Mouse (Mus musculus): Measurements from ENCODE around the gene Abt1.
A peak's percentile ranks its signal among the peaks of the same experiment; 100 is the strongest.

The Abt1 gene

DNA sequence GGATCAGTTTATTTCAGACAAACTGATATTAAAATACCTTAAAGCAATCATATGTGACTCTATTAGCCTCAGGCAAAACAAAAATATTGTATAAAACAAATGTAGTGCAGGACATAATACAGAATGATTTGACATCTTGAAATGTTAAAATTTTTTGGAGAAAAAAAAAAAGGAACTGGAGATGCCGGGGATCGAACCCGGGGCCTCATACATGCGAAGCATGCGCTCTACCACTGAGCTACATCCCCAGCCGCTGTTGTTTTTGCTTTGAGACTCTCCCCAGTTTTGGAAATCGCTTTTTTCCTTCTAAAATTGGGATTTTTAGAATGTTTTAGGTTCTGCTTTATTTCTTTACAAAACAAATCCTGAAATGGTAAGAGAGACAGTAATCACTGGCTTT is 14.9 kb upstream of the Abt1 start:
- DNase-seq (ENCODE audit: low read depth, low spot score) = no peak

DNA sequence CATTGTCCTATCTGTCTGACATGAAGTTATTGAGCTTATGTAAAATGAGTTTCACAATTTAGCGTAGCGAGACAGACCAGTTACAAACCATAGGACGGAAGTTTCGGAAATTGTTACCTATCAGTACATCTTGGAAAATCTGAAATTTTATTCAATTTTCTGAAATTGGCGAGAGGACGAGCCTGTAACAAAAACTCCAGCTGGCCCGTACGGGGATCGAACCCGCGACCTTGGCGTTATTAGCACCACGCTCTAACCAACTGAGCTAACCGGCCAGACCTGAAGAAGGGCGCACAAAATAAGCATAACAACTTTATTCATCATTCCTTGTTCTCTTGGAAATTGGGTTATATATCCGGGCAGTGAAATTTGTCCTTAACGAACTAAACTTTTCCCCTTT is 14.2 kb upstream of the Abt1 start:
- peak; percentile 88 for DNase-seq (ENCODE audit: low read depth, low spot score)

- no peak for DNase-seq (ENCODE audit: low read depth, low spot score)
Measured at GRCm38 (mm10) chr13:23436861-23437822, 13.5 kb upstream of the Abt1 start.

DNA sequence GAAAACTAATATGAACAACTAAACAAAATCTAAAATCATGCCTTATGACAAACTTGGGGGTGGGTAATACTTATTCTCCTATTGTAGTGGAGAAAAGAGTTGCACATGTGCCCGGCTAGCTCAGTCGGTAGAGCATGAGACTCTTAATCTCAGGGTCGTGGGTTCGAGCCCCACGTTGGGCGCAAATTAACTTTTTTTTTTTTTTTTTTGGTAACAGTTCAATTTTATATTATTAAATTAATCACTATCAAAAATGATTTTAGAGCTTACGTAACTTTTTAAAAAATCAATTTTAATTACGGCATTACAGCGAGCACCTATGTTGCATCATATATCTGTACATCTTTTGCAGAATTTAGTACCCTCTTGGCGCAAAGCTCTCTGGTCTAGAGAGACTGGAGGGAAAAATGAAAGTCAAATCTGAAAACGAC is 12.6 kb upstream of the Abt1 start:
- DNase-seq (ENCODE audit: low read depth, low spot score) = no peak

- DNase-seq (ENCODE audit: low read depth, low spot score) = no peak
Measured at GRCm38 (mm10) chr13:23435676-23436075, 12.0 kb upstream of the Abt1 start.

GRCm38 (mm10) chr13:23435241-23435640 is 11.6 kb upstream of the Abt1 start:
- no peak for DNase-seq (ENCODE audit: low read depth, low spot score)

GRCm38 (mm10) chr13:23434426-23434825 is 10.8 kb upstream of the Abt1 start:
- DNase-seq (ENCODE audit: low read depth, low spot score) = no peak

GRCm38 (mm10) chr13:23433801-23434200 is 10.1 kb upstream of the Abt1 start:
- no peak for DNase-seq (ENCODE audit: low read depth, low spot score)

DNA sequence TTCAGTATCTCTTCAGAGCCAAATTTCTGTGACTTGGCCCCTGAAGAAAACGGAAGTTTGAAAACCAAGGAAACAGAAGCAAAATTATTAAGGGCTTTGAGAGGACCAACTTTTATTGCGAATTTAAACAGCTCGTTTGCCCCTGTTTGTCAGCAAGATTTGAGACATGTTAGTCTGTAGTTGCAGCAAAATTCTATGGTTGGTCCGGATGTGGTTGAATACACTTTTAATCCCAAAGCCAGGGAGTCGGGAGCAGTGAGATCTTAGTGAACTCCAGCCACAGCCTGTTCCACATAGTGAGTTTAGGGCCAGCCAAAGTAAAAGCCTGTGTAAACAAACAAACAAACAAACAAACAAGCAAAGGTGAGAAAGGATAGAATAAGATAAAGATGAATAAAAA is 9.5 kb upstream of the Abt1 start:
- no peak for DNase-seq (ENCODE audit: low read depth, low spot score)

GRCm38 (mm10) chr13:23432562-23433201 is 9.0 kb upstream of the Abt1 start:
- DNase-seq (ENCODE audit: low read depth, low spot score) = peak; percentile 99

- peak; percentile 94 for DNase-seq (ENCODE audit: low read depth, low spot score)
Measured at GRCm38 (mm10) chr13:23431351-23431771, 7.7 kb upstream of the Abt1 start.

- peak; percentile 80 for DNase-seq (ENCODE audit: low read depth, low spot score)
Measured at GRCm38 (mm10) chr13:23430734-23431133, 7.1 kb upstream of the Abt1 start.

GRCm38 (mm10) chr13:23429771-23430380 is 6.2 kb upstream of the Abt1 start:
- DNase-seq (ENCODE audit: low read depth, low spot score) = no peak

- DNase-seq (ENCODE audit: low read depth, low spot score) = no peak
Measured at GRCm38 (mm10) chr13:23428166-23428993, 4.7 kb upstream of the Abt1 start.

GRCm38 (mm10) chr13:23427401-23427910 is 3.8 kb upstream of the Abt1 start:
- DNase-seq (ENCODE audit: low read depth, low spot score) = no peak

DNA sequence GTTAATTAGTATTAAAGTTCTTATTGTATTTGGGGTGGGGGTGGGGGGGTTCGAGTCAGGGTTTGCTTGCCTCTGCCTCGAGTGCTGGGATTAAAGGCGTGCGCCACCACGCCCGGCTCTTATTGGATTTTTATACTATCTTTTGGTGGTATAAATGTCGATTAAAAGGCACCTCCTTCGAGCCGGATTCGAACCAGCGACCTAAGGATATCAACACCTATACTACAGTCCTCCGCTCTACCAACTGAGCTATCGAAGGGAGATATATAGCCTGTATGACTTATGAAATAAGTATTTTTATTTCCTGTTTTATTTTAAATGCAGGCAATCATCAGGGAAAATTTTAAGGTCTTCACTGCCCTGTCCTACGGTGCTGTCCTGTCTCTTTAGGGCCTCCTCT is 3.3 kb upstream of the Abt1 start:
- DNase-seq (ENCODE audit: low read depth, low spot score) = no peak

DNA sequence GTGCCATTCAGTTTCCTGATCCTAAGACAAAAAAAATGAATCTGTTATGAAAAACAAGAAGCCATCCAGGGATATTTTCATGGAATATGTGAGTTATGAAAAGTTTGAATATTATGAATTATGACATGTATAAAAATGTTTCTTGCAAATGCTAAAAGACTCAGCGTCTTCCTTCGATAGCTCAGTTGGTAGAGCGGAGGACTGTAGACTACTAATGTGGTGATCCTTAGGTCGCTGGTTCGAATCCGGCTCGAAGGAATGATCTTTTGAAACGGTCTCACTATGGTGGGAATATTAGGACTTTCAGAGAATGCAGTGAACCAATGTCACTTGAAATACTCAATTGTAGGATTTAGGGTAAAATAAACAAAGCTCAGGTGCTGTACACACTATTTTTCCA is 2.7 kb upstream of the Abt1 start:
- DNase-seq (ENCODE audit: low read depth, low spot score) = peak; percentile 81

DNA sequence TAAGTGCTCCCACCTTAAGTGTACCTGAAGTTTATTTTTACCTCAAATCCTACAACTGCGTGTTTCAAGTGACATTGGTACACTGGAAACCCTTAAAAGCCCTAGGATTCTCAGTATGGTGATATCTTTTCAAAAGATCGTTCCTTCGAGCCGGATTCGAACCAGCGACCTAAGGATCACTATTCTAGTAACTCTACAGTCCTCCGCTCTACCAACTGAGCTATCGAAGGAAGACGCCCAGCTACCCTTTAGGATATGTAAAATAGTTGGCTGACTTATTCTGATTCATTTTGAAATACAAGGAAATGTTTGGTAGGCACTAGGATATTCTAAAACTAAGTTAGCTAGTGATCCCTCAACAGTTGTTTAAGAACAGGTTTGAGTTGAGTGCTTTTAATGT is 1.8 kb upstream of the Abt1 start:
- peak; percentile 87 for DNase-seq (ENCODE audit: low read depth, low spot score)

DNA sequence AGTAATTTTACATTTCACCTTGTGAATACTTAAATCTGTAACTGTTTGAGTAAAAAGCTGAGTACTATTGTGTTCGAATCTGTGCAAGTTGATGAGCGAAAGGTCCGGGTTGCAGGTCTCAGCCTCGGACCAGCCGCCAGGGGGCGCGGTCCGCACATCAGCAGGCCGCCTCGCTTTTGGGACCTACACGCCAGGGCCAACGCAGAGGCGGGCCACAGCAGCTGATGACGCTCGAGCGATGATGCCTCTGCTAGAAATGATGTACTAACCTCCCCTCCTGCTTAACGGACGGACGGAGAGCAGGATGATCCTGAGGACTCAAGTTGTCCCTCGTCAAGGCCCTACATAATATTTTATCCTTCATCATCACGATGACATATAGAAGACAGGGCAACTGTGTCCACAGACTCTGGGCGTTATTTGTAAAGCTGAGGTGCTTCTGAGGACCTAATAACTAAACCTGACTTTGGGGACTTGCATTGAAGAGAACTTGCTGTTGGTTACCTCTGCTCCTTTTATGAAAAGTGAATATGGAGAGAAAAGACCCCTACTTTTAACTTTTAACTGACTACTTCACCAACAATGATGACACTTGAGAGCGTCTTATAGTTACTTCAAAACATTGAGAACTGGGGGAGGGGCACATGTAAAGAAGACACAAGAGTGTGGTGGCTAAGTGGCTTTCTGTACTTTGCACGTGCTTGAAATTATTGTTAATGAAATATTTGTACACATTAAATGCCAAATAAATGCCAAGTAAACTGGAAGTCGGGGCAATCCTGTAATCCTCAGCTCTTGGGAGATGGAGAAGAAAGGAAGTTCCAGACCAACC is 1.0 kb upstream of the Abt1 start:
- peak; percentile 95 for DNase-seq (ENCODE audit: low read depth, low spot score)

DNA sequence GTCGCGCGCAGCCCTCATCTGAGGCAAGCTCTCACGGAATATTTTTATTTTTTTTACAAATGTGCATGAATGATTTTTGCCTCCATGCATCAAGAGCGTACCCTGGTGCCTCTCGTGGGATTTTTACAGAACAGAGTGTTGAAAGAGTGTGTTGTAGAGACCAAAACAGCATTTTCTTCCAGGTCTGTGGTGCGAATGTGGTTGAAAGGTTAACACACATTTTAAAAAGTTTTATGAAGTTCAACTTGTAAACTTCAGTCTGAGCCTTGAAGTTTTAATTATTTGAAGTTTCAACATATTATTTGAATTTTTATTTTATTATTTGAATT is 350 bp upstream of the Abt1 start:
- no peak for DNase-seq (ENCODE audit: low read depth, low spot score)

- DNase-seq (ENCODE audit: low read depth, low spot score) = no peak
Measured at GRCm38 (mm10) chr13:23422351-23422750, 1.3 kb downstream of the Abt1 start.

Data from forelimb bud, embryonic 11.5 days (tissue).